Mouse (Mus musculus): ENCODE results near the gene Maff.

Maff gene

GRCm38 (mm10) chr15:79393101-79393500 lies 46.7 kb downstream of the Maff start:
- DNase-seq (ENCODE audit: low read depth, low spot score), result no peak

- no peak for DNase-seq (ENCODE audit: low read depth, low spot score)
Measured at GRCm38 (mm10) chr15:79394842-79395241, 48.4 kb downstream of the Maff start.

GRCm38 (mm10) chr15:79395281-79395680 lies 48.9 kb downstream of the Maff start:
- no peak for DNase-seq (ENCODE audit: low read depth, low spot score)

- no peak for DNase-seq (ENCODE audit: low read depth, low spot score)
Measured at GRCm38 (mm10) chr15:79396736-79397135, 50.3 kb downstream of the Maff start.

GRCm38 (mm10) chr15:79399231-79400052 lies 53.0 kb downstream of the Maff start:
- no peak for DNase-seq (ENCODE audit: low read depth, low spot score)

GRCm38 (mm10) chr15:79400134-79400974 lies 53.9 kb downstream of the Maff start:
- no peak for DNase-seq (ENCODE audit: low read depth, low spot score)

- DNase-seq (ENCODE audit: low read depth, low spot score), result no peak
Measured at GRCm38 (mm10) chr15:79400975-79401365, 54.5 kb downstream of the Maff start.

- no peak for DNase-seq (ENCODE audit: low read depth, low spot score)
Measured at GRCm38 (mm10) chr15:79402176-79402575, 55.8 kb downstream of the Maff start.

- DNase-seq (ENCODE audit: low read depth, low spot score), result peak; percentile 81
Measured at GRCm38 (mm10) chr15:79402836-79403762, 56.7 kb downstream of the Maff start, which contains the start of gene Tmem184b. TSS of gene Tmem184b (minus strand) at chr15:79403569.

GRCm38 (mm10) chr15:79403763-79404210 lies 57.4 kb downstream of the Maff start:
- DNase-seq (ENCODE audit: low read depth, low spot score), result no peak

- no peak for DNase-seq (ENCODE audit: low read depth, low spot score)
Measured at GRCm38 (mm10) chr15:79404277-79404676, 57.9 kb downstream of the Maff start.

- no peak for DNase-seq (ENCODE audit: low read depth, low spot score)
Measured at GRCm38 (mm10) chr15:79406564-79406963, 60.1 kb downstream of the Maff start.
